Mouse (Mus musculus) liver, postnatal 0 days (tissue): ENCODE results near the gene Thsd7b. TPM values are rescaled to one million over a fixed set of nuclear protein-coding genes. Genes with fewer than 3 reads are reported as not detected.
"Not testable (repeated sequence)": the region's sequence is repeated elsewhere in the genome, so short reads cannot be mapped to it uniquely, and the experiment has no call there.

Source experiments
- ATAC-seq: fragments of 200-750 bp; cut with Nextera tagmentation; 2 replicates; pipeline ENCODE4 v1.8.0; 2017; ENCODE audit warnings: mild to moderate bottlenecking, moderate library complexity
- DNase-seq: peaks from one replicate; pipeline ENCODE4 v3.0.0-alpha.2; 2016
- H3K27ac ChIP-seq: fragments of 300-500 bp; sonication (generic); 2 replicates; pipeline ENCODE4 v1.5.1; 2014; ENCODE audit warnings: antibody characterized with exemption, moderate library complexity, mild to moderate bottlenecking, low read depth
- H3K27me3 ChIP-seq: fragments of 300-500 bp; sonication (generic); 2 replicates; pipeline ENCODE4 v1.6.1; 2014; ENCODE audit warnings: low read length, control low read depth, mixed read lengths; ENCODE audit not compliant: insufficient read depth
- H3K36me3 ChIP-seq: fragments of 300-500 bp; sonication (generic); replicated peaks from 2 replicates; pipeline ENCODE4 v1.6.1; 2014; ENCODE audit warnings: mild to moderate bottlenecking, control low read depth, low read length, moderate library complexity, mixed read lengths; ENCODE audit not compliant: insufficient read depth
- H3K4me1 ChIP-seq: fragments of 300-500 bp; sonication (generic); 2 replicates; pipeline ENCODE4 v1.6.1; 2014; ENCODE audit warnings: antibody characterized with exemption, mild to moderate bottlenecking, control low read depth; ENCODE audit not compliant: insufficient read depth
- H3K4me2 ChIP-seq: fragments of 300-500 bp; sonication (generic); 2 replicates; pipeline ENCODE4 v1.6.1; 2014; ENCODE audit warnings: low read depth, mild to moderate bottlenecking, low read length, moderate library complexity, mixed read lengths
- H3K4me3 ChIP-seq: fragments of 300-500 bp; sonication (generic); 2 replicates; pipeline ENCODE4 v1.5.1; 2014; ENCODE audit warnings: low read depth, low read length
- H3K9ac ChIP-seq: fragments of 300-500 bp; sonication (generic); replicated peaks from 2 replicates; pipeline ENCODE4 v1.6.1; 2014; ENCODE audit warnings: mild to moderate bottlenecking, moderate library complexity
- H3K9me3 ChIP-seq: fragments of 300-500 bp; sonication (generic); 2 replicates; pipeline ENCODE4 v1.6.1; 2016; ENCODE audit warnings: mild to moderate bottlenecking, control low read depth, low read length, mixed read lengths
- CTCF ChIP-seq: sonication (generic); IDR thresholded peaks from 2 replicates; pipeline ENCODE4 v1.5.1; 2016; ENCODE audit warnings: antibody characterized with exemption, low read depth
- EP300 ChIP-seq: IDR thresholded peaks from 2 replicates; pipeline ENCODE4 v1.6.1; 2016; ENCODE audit warnings: antibody characterized with exemption, low read depth, mild to moderate bottlenecking
- WGBS: fragments of 180-500 bp; shearing (Covaris S2); extraction: QIAGEN DNeasy Blood & Tissue Kit; methylation state at CpG from one replicate; pipeline ENCODE4 v1.1.7; 2014; ENCODE audit not compliant: insufficient replicate concordance; 5-methylcytosine and 5-hydroxymethylcytosine counted together
- polyA plus RNA-seq: library from polyadenylated mRNA; unstranded; fragments of >200 nt; fragmentation: Nextera tagmentation; extraction: Ambion mirVana; gene quantifications from 2 replicates; pipeline ENCODE4 v1.2.1, GENCODE M21; 2015

The Thsd7b gene
- polyA plus RNA-seq, 1 experiment from 2014 or later = 0.09 TPM

- WGBS = 41% methylated on average over 6 of the region's 6 CpGs
- Histone ChIP-seq H3K36me3 (no peaks in the 10 kb centered on the region), H3K27ac (no peak overlapping the region), H3K9me3 (no peaks in the 10 kb centered on the region), H3K4me1 (no peaks in the 10 kb centered on the region), H3K4me3 (no peak overlapping the region), H3K27me3 (no peaks in the 10 kb centered on the region), H3K4me2 (no peak overlapping the region), H3K9ac (no peak overlapping the region)
- ATAC-seq (no peak), DNase-seq (peak; percentile 24)
- no peak for TF ChIP-seq EP300
- peak; percentile 61 for TF ChIP-seq CTCF
Measured at GRCm38 (mm10) chr1:130192190-130193028, 919.3 kb downstream of the Thsd7b start.

- DNase-seq (no peak), ATAC-seq (no peak)
- H3K36me3 ChIP-seq = no peaks in the 10 kb centered on the region
- H3K4me3 ChIP-seq = no peak overlapping the region
- H3K9ac ChIP-seq = no peak overlapping the region
- H3K9me3 ChIP-seq = no peaks in the 10 kb centered on the region
- TF ChIP-seq CTCF (no peak), EP300 (no peak)
- no peak overlapping the region for H3K4me2 ChIP-seq
- WGBS = 75% methylated on average over 3 of the region's 3 CpGs
- no peaks in the 10 kb centered on the region for H3K4me1 ChIP-seq
- H3K27me3 ChIP-seq = no peaks in the 10 kb centered on the region
- no peak overlapping the region for H3K27ac ChIP-seq
Measured at GRCm38 (mm10) chr1:130217404-130217803, 944.3 kb downstream of the Thsd7b start.

GRCm38 (mm10) chr1:130222904-130223303, 949.8 kb downstream of the Thsd7b start:
- Histone ChIP-seq H3K4me3 (no peak overlapping the region), H3K27me3 (no peaks in the 10 kb centered on the region), H3K4me2 (no peak overlapping the region), H3K27ac (no peak overlapping the region), H3K4me1 (no peaks in the 10 kb centered on the region), H3K9ac (no peak overlapping the region), H3K36me3 (no peaks in the 10 kb centered on the region), H3K9me3 (no peaks in the 10 kb centered on the region)
- WGBS = 75% methylated on average over 2 of the region's 2 CpGs
- DNase-seq (no peak), ATAC-seq (no peak)
- TF ChIP-seq CTCF (no peak), EP300 (no peak)

- H3K27me3 ChIP-seq = no peaks in the 10 kb centered on the region
- no peaks in the 10 kb centered on the region for H3K4me1 ChIP-seq
- no peak overlapping the region for H3K27ac ChIP-seq
- WGBS = 63% methylated on average over 3 of the region's 3 CpGs
- no peak overlapping the region for H3K9ac ChIP-seq
- no peaks in the 10 kb centered on the region for H3K9me3 ChIP-seq
- DNase-seq (no peak), ATAC-seq (no peak)
- H3K4me2 ChIP-seq = no peak overlapping the region
- no peak for TF ChIP-seq CTCF
- no peak for TF ChIP-seq EP300
- no peak overlapping the region for H3K4me3 ChIP-seq
- no peaks in the 10 kb centered on the region for H3K36me3 ChIP-seq
Measured at GRCm38 (mm10) chr1:130245563-130245962, 972.5 kb downstream of the Thsd7b start.

GRCm38 (mm10) chr1:130246264-130246663, 973.2 kb downstream of the Thsd7b start:
- 86% methylated on average over 4 of the region's 4 CpGs for WGBS
- H3K4me3 ChIP-seq, H3K27ac ChIP-seq, H3K4me2 ChIP-seq, DNase-seq, ATAC-seq, H3K4me1 ChIP-seq, H3K9me3 ChIP-seq, H3K9ac ChIP-seq, H3K27me3 ChIP-seq, H3K36me3 ChIP-seq: not testable (repeated sequence)

GRCm38 (mm10) chr1:130246930-130247329, 973.8 kb downstream of the Thsd7b start:
- not testable (repeated sequence) for DNase-seq, H3K27me3 ChIP-seq, H3K4me3 ChIP-seq, H3K4me2 ChIP-seq, ATAC-seq, H3K9me3 ChIP-seq, H3K4me1 ChIP-seq, H3K27ac ChIP-seq, H3K36me3 ChIP-seq, H3K9ac ChIP-seq
- WGBS = 86% methylated on average over 4 of the region's 4 CpGs
